Mouse (Mus musculus): ENCODE measurements around the gene Mrpl12. TPM values are rescaled to one million over a fixed set of nuclear protein-coding genes. Genes with fewer than 3 reads are reported as not detected.

Gene Mrpl12
- polyA plus RNA-seq, 1 experiment from 2014 or later, result 28.2 TPM

- Histone ChIP-seq H3K4me3 (ENCODE audit: inconsistent target) (no peak overlapping the region), H3K79me2 (ENCODE audit: inconsistent target) (peaks cover 29% of the 10 kb centered on the region), H3K36me3 (ENCODE audit: inconsistent target) (peaks cover 34% of the 10 kb centered on the region; the same call in 1 of the 2 replicates), H3K27ac (no peak overlapping the region)
- 58% methylated on average over 4 of the region's 4 CpGs for WGBS (ENCODE audit: missing documents)
Measured at GRCm38 (mm10) chr11:120490291-120491046, 6.1 kb downstream of the Mrpl12 start.

- WGBS (ENCODE audit: missing documents), result 2% methylated on average over 32 of the region's 35 CpGs
- H3K79me2 ChIP-seq (ENCODE audit: inconsistent target), result peaks cover 19% of the 10 kb centered on the region
- H3K36me3 ChIP-seq (ENCODE audit: inconsistent target), result peaks cover 40% of the 10 kb centered on the region; the same call in 1 of the 2 replicates
- H3K27ac ChIP-seq, result peak within 1 kb of the TSS; percentile 82
- peak within 1 kb of the TSS; percentile 72 for H3K4me3 ChIP-seq (ENCODE audit: inconsistent target)
Measured at GRCm38 (mm10) chr11:120491317-120492023, 7.1 kb downstream of the Mrpl12 start, which contains the start of gene Slc25a10. Gene Slc25a10 (plus strand): TSS chr11:120491840.

- H3K36me3 ChIP-seq (ENCODE audit: inconsistent target), result peaks cover 40% of the 10 kb centered on the region; the same call in 1 of the 2 replicates
- H3K79me2 ChIP-seq (ENCODE audit: inconsistent target), result peaks cover 14% of the 10 kb centered on the region
- H3K4me3 ChIP-seq (ENCODE audit: inconsistent target), result peak overlapping the region; percentile 72
- under 1% methylated on average over 44 of the region's 48 CpGs for WGBS (ENCODE audit: missing documents)
- H3K27ac ChIP-seq, result peak overlapping the region; percentile 82
Measured at GRCm38 (mm10) chr11:120492024-120492877, 7.8 kb downstream of the Mrpl12 start.

- H3K36me3 ChIP-seq (ENCODE audit: inconsistent target), result peaks cover 40% of the 10 kb centered on the region; the same call in 1 of the 2 replicates
- H3K79me2 ChIP-seq (ENCODE audit: inconsistent target), result peaks cover 14% of the 10 kb centered on the region
- H3K4me3 ChIP-seq (ENCODE audit: inconsistent target), result peak overlapping the region; percentile 72
- peak overlapping the region; percentile 82 for H3K27ac ChIP-seq
- 36% methylated on average over 3 of the region's 3 CpGs for WGBS (ENCODE audit: missing documents)
Measured at GRCm38 (mm10) chr11:120492878-120493203, 8.4 kb downstream of the Mrpl12 start.

GRCm38 (mm10) chr11:120493351-120493750, 8.9 kb downstream of the Mrpl12 start:
- Histone ChIP-seq H3K79me2 (ENCODE audit: inconsistent target) (peaks cover 14% of the 10 kb centered on the region), H3K4me3 (ENCODE audit: inconsistent target) (peak overlapping the region; percentile 72), H3K27ac (peak overlapping the region; percentile 82), H3K36me3 (ENCODE audit: inconsistent target) (peaks cover 35% of the 10 kb centered on the region; the same call in 1 of the 2 replicates)
- WGBS (ENCODE audit: missing documents), result 80% methylated on average over 3 of the region's 3 CpGs

- WGBS (ENCODE audit: missing documents), result 100% methylated on average over 3 of the region's 3 CpGs
- peaks cover 31% of the 10 kb centered on the region; the same call in 1 of the 2 replicates for H3K36me3 ChIP-seq (ENCODE audit: inconsistent target)
- H3K27ac ChIP-seq, result no peak overlapping the region
- H3K79me2 ChIP-seq (ENCODE audit: inconsistent target), result peaks cover 14% of the 10 kb centered on the region
- no peak overlapping the region for H3K4me3 ChIP-seq (ENCODE audit: inconsistent target)
Measured at GRCm38 (mm10) chr11:120493911-120494310, 9.5 kb downstream of the Mrpl12 start.

- Histone ChIP-seq H3K36me3 (ENCODE audit: inconsistent target) (peaks cover 31% of the 10 kb centered on the region; the same call in 1 of the 2 replicates), H3K4me3 (ENCODE audit: inconsistent target) (no peak overlapping the region), H3K27ac (no peak overlapping the region), H3K79me2 (ENCODE audit: inconsistent target) (peaks cover 14% of the 10 kb centered on the region)
- 98% methylated on average over 3 of the region's 3 CpGs for WGBS (ENCODE audit: missing documents)
Measured at GRCm38 (mm10) chr11:120497436-120497835, 13.0 kb downstream of the Mrpl12 start.

GRCm38 (mm10) chr11:120498226-120498625, 13.8 kb downstream of the Mrpl12 start:
- 95% methylated on average over 12 of the region's 12 CpGs for WGBS (ENCODE audit: missing documents)
- no peak overlapping the region for H3K27ac ChIP-seq
- H3K79me2 ChIP-seq (ENCODE audit: inconsistent target), result peaks cover 10% of the 10 kb centered on the region
- peaks cover 31% of the 10 kb centered on the region; the same call in 1 of the 2 replicates for H3K36me3 ChIP-seq (ENCODE audit: inconsistent target)
- no peak overlapping the region for H3K4me3 ChIP-seq (ENCODE audit: inconsistent target)

GRCm38 (mm10) chr11:120498891-120499290, 14.5 kb downstream of the Mrpl12 start:
- 97% methylated on average over 4 of the region's 5 CpGs for WGBS (ENCODE audit: missing documents)
- Histone ChIP-seq H3K79me2 (ENCODE audit: inconsistent target) (peaks cover 3% of the 10 kb centered on the region), H3K4me3 (ENCODE audit: inconsistent target) (no peak overlapping the region), H3K36me3 (ENCODE audit: inconsistent target) (peaks cover 31% of the 10 kb centered on the region; the same call in 1 of the 2 replicates), H3K27ac (no peak overlapping the region)

- no peak overlapping the region for H3K27ac ChIP-seq
- H3K36me3 ChIP-seq (ENCODE audit: inconsistent target), result peaks cover 27% of the 10 kb centered on the region; the same call in 1 of the 2 replicates
- no peak overlapping the region for H3K4me3 ChIP-seq (ENCODE audit: inconsistent target)
- H3K79me2 ChIP-seq (ENCODE audit: inconsistent target), result no peaks in the 10 kb centered on the region
- WGBS (ENCODE audit: missing documents), result 87% methylated on average over 5 of the region's 6 CpGs
Measured at GRCm38 (mm10) chr11:120499894-120500293, 15.5 kb downstream of the Mrpl12 start.

GRCm38 (mm10) chr11:120500357-120500756, 15.9 kb downstream of the Mrpl12 start:
- H3K79me2 ChIP-seq (ENCODE audit: inconsistent target), result no peaks in the 10 kb centered on the region
- no peak overlapping the region for H3K4me3 ChIP-seq (ENCODE audit: inconsistent target)
- peaks cover 22% of the 10 kb centered on the region; the same call in 1 of the 2 replicates for H3K36me3 ChIP-seq (ENCODE audit: inconsistent target)
- 33% methylated on average over 3 of the region's 3 CpGs for WGBS (ENCODE audit: missing documents)
- H3K27ac ChIP-seq, result no peak overlapping the region

- no peak overlapping the region for H3K4me3 ChIP-seq (ENCODE audit: inconsistent target)
- H3K27ac ChIP-seq, result no peak overlapping the region
- no peaks in the 10 kb centered on the region for H3K79me2 ChIP-seq (ENCODE audit: inconsistent target)
- peaks cover 17% of the 10 kb centered on the region; the same call in 1 of the 2 replicates for H3K36me3 ChIP-seq (ENCODE audit: inconsistent target)
- 69% methylated on average over 6 of the region's 6 CpGs for WGBS (ENCODE audit: missing documents)
Measured at GRCm38 (mm10) chr11:120501018-120501417, 16.6 kb downstream of the Mrpl12 start.

GRCm38 (mm10) chr11:120501701-120502100, 17.3 kb downstream of the Mrpl12 start:
- no peaks in the 10 kb centered on the region for H3K79me2 ChIP-seq (ENCODE audit: inconsistent target)
- no peak overlapping the region for H3K4me3 ChIP-seq (ENCODE audit: inconsistent target)
- H3K27ac ChIP-seq, result no peak overlapping the region
- 72% methylated on average over 4 of the region's 4 CpGs for WGBS (ENCODE audit: missing documents)
- peaks cover 11% of the 10 kb centered on the region; the same call in 1 of the 2 replicates for H3K36me3 ChIP-seq (ENCODE audit: inconsistent target)

- no peak overlapping the region for H3K4me3 ChIP-seq (ENCODE audit: inconsistent target)
- H3K36me3 ChIP-seq (ENCODE audit: inconsistent target), result no peaks in the 10 kb centered on the region
- no peaks in the 10 kb centered on the region for H3K79me2 ChIP-seq (ENCODE audit: inconsistent target)
- WGBS (ENCODE audit: missing documents), result 94% methylated on average over 1 of the region's 3 CpGs
- no peak overlapping the region for H3K27ac ChIP-seq
Measured at GRCm38 (mm10) chr11:120505661-120506060, 21.2 kb downstream of the Mrpl12 start.
